Mouse (Mus musculus): Measurements from ENCODE around the gene Rnf227.
A peak's percentile ranks its signal among the peaks of the same experiment; 100 is the strongest.
"Not testable (repeated sequence)": the region's sequence is repeated elsewhere in the genome, so short reads cannot be mapped to it uniquely, and the experiment has no call there.

The Rnf227 gene

GRCm38 (mm10) chr11:69340161-69341131 is at the start of gene Rnf227:
TSS of gene Rnf227 (plus strand) at chr11:69340461.
- DNase-seq, result peak; percentile 66 to 89

- no peak for DNase-seq
These were observed 49.1 kb upstream of the Rnf227 start for GRCm38 (mm10) chr11:69291111-69291510.

GRCm38 (mm10) chr11:69295286-69295685 is 45.0 kb upstream of the Rnf227 start:
- DNase-seq, result no peak

GRCm38 (mm10) chr11:69297799-69298198 is 42.5 kb upstream of the Rnf227 start:
- DNase-seq, result no peak

GRCm38 (mm10) chr11:69298231-69298630 is 42.0 kb upstream of the Rnf227 start:
- DNase-seq, result no peak

GRCm38 (mm10) chr11:69302817-69303216 is 37.4 kb upstream of the Rnf227 start:
- no peak for DNase-seq

GRCm38 (mm10) chr11:69305291-69305690 is 35.0 kb upstream of the Rnf227 start:
- no peak for DNase-seq

GRCm38 (mm10) chr11:69306039-69306438 is 34.2 kb upstream of the Rnf227 start:
- no peak for DNase-seq

- DNase-seq, result no peak
These were observed 29.0 kb upstream of the Rnf227 start for GRCm38 (mm10) chr11:69311266-69311665.

GRCm38 (mm10) chr11:69316361-69316760 is 23.9 kb upstream of the Rnf227 start:
- no peak for DNase-seq

GRCm38 (mm10) chr11:69318000-69318399 is 22.3 kb upstream of the Rnf227 start:
- DNase-seq, result not testable (repeated sequence)

- DNase-seq, result no peak
These were observed 18.7 kb upstream of the Rnf227 start for GRCm38 (mm10) chr11:69321580-69321979.

GRCm38 (mm10) chr11:69322010-69322409 is 18.3 kb upstream of the Rnf227 start:
- DNase-seq, result peak in 1 of 2 experiments; percentile 39

GRCm38 (mm10) chr11:69322693-69323471 is 17.4 kb upstream of the Rnf227 start:
- peak in 1 of 2 experiments; percentile 27 for DNase-seq

GRCm38 (mm10) chr11:69323667-69324111 is 16.6 kb upstream of the Rnf227 start, which contains the start of the genes Cntrob and Trappc1:
TSS of gene Cntrob (minus strand) at chr11:69323775.
TSS of gene Trappc1 (plus strand) at chr11:69323980.
- DNase-seq, result peak; percentile 99 to 100

GRCm38 (mm10) chr11:69324749-69325148 is 15.5 kb upstream of the Rnf227 start:
- no peak for DNase-seq

- DNase-seq, result peak; percentile 79 to 85
These were observed 14.4 kb upstream of the Rnf227 start, which contains the start of gene Kcnab3 for GRCm38 (mm10) chr11:69325628-69326407. TSS of gene Kcnab3 (plus strand) at chr11:69326258.

GRCm38 (mm10) chr11:69326408-69327156 is 13.7 kb upstream of the Rnf227 start:
- DNase-seq, result peak; percentile 37 to 55

- peak in 1 of 2 experiments; percentile 33 for DNase-seq
These were observed 13.2 kb upstream of the Rnf227 start for GRCm38 (mm10) chr11:69327157-69327442.

GRCm38 (mm10) chr11:69327648-69328047 is 12.6 kb upstream of the Rnf227 start:
- no peak for DNase-seq

GRCm38 (mm10) chr11:69328517-69328916 is 11.7 kb upstream of the Rnf227 start:
- DNase-seq, result no peak

GRCm38 (mm10) chr11:69331152-69331551 is 9.1 kb upstream of the Rnf227 start:
- no peak for DNase-seq
